Mouse (Mus musculus) urinary bladder, postnatal 14 days (tissue): ENCODE results near the gene Btbd8.
A peak's percentile ranks its signal among the peaks of the same experiment; 100 is the strongest.

ENCODE experiments used
- DNase-seq: peaks from one replicate; pipeline ENCODE4 v3.0.0; 2021; ENCODE audit warnings: low spot score

Btbd8 gene

GRCm38 (mm10) chr5:107437464-107438281 is at the start of gene Btbd8:
Gene Btbd8 (plus strand): TSS chr5:107437997.
- peak; percentile 91 for DNase-seq

- DNase-seq, result no peak
These were observed 48.4 kb upstream of the Btbd8 start for GRCm38 (mm10) chr5:107389373-107389772.

- no peak for DNase-seq
These were observed 43.4 kb upstream of the Btbd8 start for GRCm38 (mm10) chr5:107394437-107394836.

GRCm38 (mm10) chr5:107402436-107402835 is 35.4 kb upstream of the Btbd8 start, which contains the start of gene Ephx4:
Gene Ephx4 (plus strand): TSS chr5:107402736.
- no peak for DNase-seq

- peak; percentile 7 for DNase-seq
These were observed 34.5 kb upstream of the Btbd8 start for GRCm38 (mm10) chr5:107403011-107403946.

GRCm38 (mm10) chr5:107403947-107404684 is 33.7 kb upstream of the Btbd8 start:
- DNase-seq, result no peak

GRCm38 (mm10) chr5:107405361-107405760 is 32.4 kb upstream of the Btbd8 start:
- DNase-seq, result no peak

GRCm38 (mm10) chr5:107410305-107410704 is 27.5 kb upstream of the Btbd8 start:
- no peak for DNase-seq

- no peak for DNase-seq
These were observed 26.5 kb upstream of the Btbd8 start for GRCm38 (mm10) chr5:107411326-107411725.

GRCm38 (mm10) chr5:107412285-107412684 is 25.5 kb upstream of the Btbd8 start:
- no peak for DNase-seq

- DNase-seq, result no peak
These were observed 22.7 kb upstream of the Btbd8 start for GRCm38 (mm10) chr5:107415098-107415497.

- no peak for DNase-seq
These were observed 16.1 kb upstream of the Btbd8 start for GRCm38 (mm10) chr5:107421676-107422075.

GRCm38 (mm10) chr5:107431249-107431648 is 6.5 kb upstream of the Btbd8 start, which contains the start of gene Lpcat2b:
Gene Lpcat2b (plus strand): TSS chr5:107431549.
- DNase-seq, result no peak

GRCm38 (mm10) chr5:107434001-107434400 is 3.8 kb upstream of the Btbd8 start:
- DNase-seq, result no peak

- no peak for DNase-seq
These were observed 1.6 kb upstream of the Btbd8 start for GRCm38 (mm10) chr5:107436185-107436584.

GRCm38 (mm10) chr5:107436587-107437209 is 1.1 kb upstream of the Btbd8 start:
- DNase-seq, result no peak

- no peak for DNase-seq
These were observed 556 bp downstream of the Btbd8 start for GRCm38 (mm10) chr5:107438353-107438752.

- DNase-seq, result no peak
These were observed 4.1 kb downstream of the Btbd8 start for GRCm38 (mm10) chr5:107441881-107442280.

GRCm38 (mm10) chr5:107444251-107444650 is 6.5 kb downstream of the Btbd8 start:
- no peak for DNase-seq

- DNase-seq, result no peak
These were observed 10.2 kb downstream of the Btbd8 start for GRCm38 (mm10) chr5:107447977-107448376.

- DNase-seq, result no peak
These were observed 11.0 kb downstream of the Btbd8 start for GRCm38 (mm10) chr5:107448784-107449183.
